Mouse (Mus musculus): ENCODE measurements around the gene Smg1. TPM values are rescaled to one million over a fixed set of nuclear protein-coding genes. Genes with fewer than 3 reads are reported as not detected.

The Smg1 gene
- 48.3 TPM for polyA plus RNA-seq (2017; shearing (Covaris generic))

DNA sequence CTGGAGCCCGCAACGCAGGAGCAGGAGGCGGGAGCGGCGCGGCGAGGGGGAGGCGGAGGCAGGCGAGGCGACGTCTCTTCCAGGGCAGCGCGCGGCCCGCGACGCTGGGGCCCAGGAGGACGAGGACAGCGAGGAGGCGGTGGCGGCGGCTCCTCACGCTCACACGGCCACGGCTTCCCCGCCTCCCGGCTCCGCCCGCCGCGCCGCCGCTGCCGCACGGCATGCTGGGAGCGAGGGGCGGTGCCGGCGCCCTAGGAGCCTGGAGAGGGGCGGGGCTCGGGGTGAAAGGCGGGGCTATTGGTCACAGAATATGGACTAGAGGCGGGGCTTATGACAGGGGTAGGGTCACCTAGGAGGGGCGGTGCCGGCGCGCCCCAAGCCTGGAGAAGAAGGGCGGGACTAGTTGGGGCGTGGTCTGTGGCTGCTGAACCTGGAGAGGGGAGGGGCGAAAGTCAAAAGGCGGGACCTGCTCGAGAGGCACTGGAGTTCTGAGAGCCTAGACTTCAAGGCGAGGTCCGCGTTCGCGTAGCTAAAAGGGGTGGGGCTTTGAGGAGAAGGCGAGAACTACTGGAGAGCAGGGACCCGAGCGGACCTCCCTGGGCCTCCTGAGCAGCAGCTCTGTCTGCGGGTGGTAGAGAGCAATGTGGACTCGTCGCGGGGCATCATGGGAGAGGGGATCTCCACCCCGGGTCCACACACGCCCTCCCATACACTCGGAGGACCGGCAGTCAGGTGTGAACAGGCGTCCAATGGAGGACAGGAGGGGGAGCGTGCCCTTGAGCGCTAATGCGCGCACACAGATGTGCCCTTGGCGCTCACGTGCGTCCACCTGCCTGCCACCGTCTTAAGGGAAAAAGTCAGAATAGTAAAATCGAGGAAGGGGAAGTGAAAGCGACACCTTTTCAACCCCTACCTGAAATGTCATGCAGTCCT is at the start of gene Smg1:
TSS of gene Smg1 (minus strand) at position 218 of the 933 bp plus-strand sequence.

DNA sequence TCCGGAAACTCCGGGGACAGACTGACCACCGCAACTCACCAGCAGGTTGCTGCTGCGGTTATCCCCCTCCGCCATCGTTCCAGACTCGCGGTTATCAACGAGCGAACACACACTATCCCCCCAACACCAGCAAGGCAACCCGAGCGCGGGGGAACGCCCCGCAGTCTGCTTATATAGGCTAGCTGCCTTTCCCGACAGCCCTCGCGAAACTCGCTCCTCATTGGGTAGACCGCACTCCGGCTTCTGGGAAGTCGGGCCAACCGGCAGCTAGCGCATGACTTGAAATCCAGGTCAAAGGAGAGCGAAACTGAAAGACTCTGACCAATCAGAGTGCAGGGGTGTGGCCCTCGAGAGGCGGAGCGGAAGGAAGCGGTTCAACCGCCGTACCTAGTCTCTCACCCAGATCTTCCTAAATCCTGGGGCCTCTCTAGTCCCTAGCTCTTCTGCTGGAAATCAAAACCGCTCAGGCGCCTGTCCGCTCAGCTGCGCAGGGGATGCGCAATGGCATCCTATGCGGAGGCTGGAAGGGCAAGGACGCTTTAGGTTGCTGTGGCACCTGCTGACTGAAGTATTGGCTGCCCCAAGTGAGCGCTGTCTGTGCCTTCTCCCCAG is 113.9 kb downstream of the Smg1 start, which contains the start of gene Arl6ip1:
TSS of gene Arl6ip1 (minus strand) at position 233 of the 612 bp plus-strand sequence.

DNA sequence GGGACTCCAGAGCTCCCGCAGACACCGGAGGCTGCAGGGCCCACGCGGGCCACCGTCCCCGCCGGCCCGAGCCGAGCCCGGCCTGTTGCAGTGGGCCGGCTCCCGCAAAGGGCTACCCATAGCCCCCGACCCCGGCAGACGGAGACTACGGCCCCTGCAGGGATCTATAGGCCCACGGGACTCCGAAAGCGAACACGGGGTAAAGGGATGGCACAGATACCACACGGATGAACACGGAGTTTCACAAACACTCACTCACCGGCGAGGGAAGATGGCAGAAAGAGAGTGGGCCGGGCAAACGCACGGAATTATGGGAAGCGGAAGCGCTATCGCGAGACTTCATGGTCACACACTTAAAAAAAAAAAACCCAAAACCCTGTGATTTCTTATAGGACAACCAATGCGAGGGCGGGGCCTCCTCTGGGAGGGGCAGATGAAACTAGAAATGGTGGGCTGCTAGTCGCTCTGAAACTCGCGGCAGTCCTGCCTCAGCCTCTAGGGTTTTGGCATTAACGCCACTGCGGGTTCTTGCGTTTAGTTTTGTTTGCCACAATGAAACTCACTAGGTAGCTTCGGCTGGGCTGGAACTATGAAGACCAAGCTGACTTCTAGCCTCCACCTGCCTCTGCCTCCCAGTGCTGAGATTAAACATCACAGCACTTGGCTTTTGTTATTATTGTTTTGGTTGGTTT is 127.4 kb downstream of the Smg1 start, which contains the start of gene Rps15a:
TSS of gene Rps15a (minus strand) at position 312 of the 692 bp plus-strand sequence.

Other genes starting within 250 kb of the Smg1 start
- 801 TPM for gene Rps15a, start 127.5 kb downstream of the Smg1 start, polyA plus RNA-seq (2017; shearing (Covaris generic))
- 344 TPM for gene Arl6ip1, start 114.0 kb downstream of the Smg1 start, polyA plus RNA-seq (2017; shearing (Covaris generic))
- gene Syt17, start 204.6 kb upstream of the Smg1 start, polyA plus RNA-seq (2017; shearing (Covaris generic)) = not detected
- gene Itpripl2, start 248.3 kb upstream of the Smg1 start, polyA plus RNA-seq (2017; shearing (Covaris generic)) = 1.2 TPM

All from effector memory CD4-positive, alpha-beta T cell, adult 5 months (primary cell).